Mouse (Mus musculus): ENCODE measurements around the gene Dop1a. TPM values are rescaled to one million over a fixed set of nuclear protein-coding genes. Genes with fewer than 3 reads are reported as not detected.

Gene Dop1a
- 17.9 and 18.5 TPM in 2 replicates for polyA plus RNA-seq (2014; fragmentation: Nextera tagmentation; extraction: Ambion mirVana)

GRCm38 (mm10) chr9:86466990-86467870, at the start of gene Dop1a:
Gene Dop1a, plus strand, starts transcription at chr9:86467154.
- ATAC-seq (replicated peaks; ENCODE audit: low FRiP score, low TSS enrichment, low read depth) = peak; percentile 93
- Histone ChIP-seq H3K4me1 (replicated peaks; ENCODE audit: control insufficient read depth, insufficient read depth, low read length) (peaks cover 7% of the 10 kb centered on the region; the same call in 1 of the 2 replicates), H3K36me3 (ENCODE audit: control insufficient read depth, insufficient read depth, low read length) (no peaks in the 10 kb centered on the region), H3K9ac (ENCODE audit: low read length) (peak within 1 kb of the TSS; percentile 77), H3K4me3 (ENCODE audit: low read depth, low read length) (peak within 1 kb of the TSS; percentile 80), H3K27me3 (replicated peaks; ENCODE audit: control insufficient read depth, insufficient read depth, low read length) (no peaks in the 10 kb centered on the region), H3K9me3 (ENCODE audit: control insufficient read depth, low read length) (no peaks in the 10 kb centered on the region), H3K27ac (ENCODE audit: low read depth) (peak within 1 kb of the TSS; percentile 64), H3K4me2 (ENCODE audit: low read length) (peak within 1 kb of the TSS; percentile 67)
- under 1% methylated on average over 86 of the region's 93 CpGs for WGBS
- peak; percentile 92 for DNase-seq (ENCODE audit: low spot score)

- Histone ChIP-seq H3K27ac (ENCODE audit: low read depth) (no peak overlapping the region), H3K4me1 (replicated peaks; ENCODE audit: control insufficient read depth, insufficient read depth, low read length) (no peaks in the 10 kb centered on the region), H3K4me2 (ENCODE audit: low read length) (no peak overlapping the region), H3K36me3 (ENCODE audit: control insufficient read depth, insufficient read depth, low read length) (no peaks in the 10 kb centered on the region), H3K9ac (ENCODE audit: low read length) (no peak overlapping the region), H3K27me3 (replicated peaks; ENCODE audit: control insufficient read depth, insufficient read depth, low read length) (no peaks in the 10 kb centered on the region), H3K9me3 (ENCODE audit: control insufficient read depth, low read length) (no peaks in the 10 kb centered on the region), H3K4me3 (ENCODE audit: low read depth, low read length) (no peak overlapping the region)
- ATAC-seq (replicated peaks; ENCODE audit: low FRiP score, low TSS enrichment, low read depth) (no peak), DNase-seq (ENCODE audit: low spot score) (no peak)
- 96% methylated on average over 1 of the region's 1 CpGs for WGBS
Observed at GRCm38 (mm10) chr9:86417971-86418370, 49.0 kb upstream of the Dop1a start.

- no peak overlapping the region for H3K27ac ChIP-seq (ENCODE audit: low read depth)
- WGBS = 77% methylated on average over 6 of the region's 6 CpGs
- ATAC-seq (replicated peaks; ENCODE audit: low FRiP score, low TSS enrichment, low read depth) = no peak
- no peak overlapping the region for H3K9ac ChIP-seq (ENCODE audit: low read length)
- DNase-seq (ENCODE audit: low spot score) = no peak
- H3K36me3 ChIP-seq (ENCODE audit: control insufficient read depth, insufficient read depth, low read length) = no peaks in the 10 kb centered on the region
- H3K4me2 ChIP-seq (ENCODE audit: low read length) = no peak overlapping the region
- H3K9me3 ChIP-seq (ENCODE audit: control insufficient read depth, low read length) = no peaks in the 10 kb centered on the region
- no peaks in the 10 kb centered on the region for H3K27me3 ChIP-seq (replicated peaks; ENCODE audit: control insufficient read depth, insufficient read depth, low read length)
- no peaks in the 10 kb centered on the region for H3K4me1 ChIP-seq (replicated peaks; ENCODE audit: control insufficient read depth, insufficient read depth, low read length)
- no peak overlapping the region for H3K4me3 ChIP-seq (ENCODE audit: low read depth, low read length)
Observed at GRCm38 (mm10) chr9:86419366-86419765, 47.6 kb upstream of the Dop1a start.

GRCm38 (mm10) chr9:86423331-86423730, 43.6 kb upstream of the Dop1a start:
- no peaks in the 10 kb centered on the region for H3K4me1 ChIP-seq (replicated peaks; ENCODE audit: control insufficient read depth, insufficient read depth, low read length)
- H3K27ac ChIP-seq (ENCODE audit: low read depth) = no peak overlapping the region
- 78% methylated on average over 4 of the region's 4 CpGs for WGBS
- H3K36me3 ChIP-seq (ENCODE audit: control insufficient read depth, insufficient read depth, low read length) = no peaks in the 10 kb centered on the region
- no peak for ATAC-seq (replicated peaks; ENCODE audit: low FRiP score, low TSS enrichment, low read depth)
- no peaks in the 10 kb centered on the region for H3K9me3 ChIP-seq (ENCODE audit: control insufficient read depth, low read length)
- no peaks in the 10 kb centered on the region for H3K27me3 ChIP-seq (replicated peaks; ENCODE audit: control insufficient read depth, insufficient read depth, low read length)
- no peak overlapping the region for H3K9ac ChIP-seq (ENCODE audit: low read length)
- H3K4me2 ChIP-seq (ENCODE audit: low read length) = no peak overlapping the region
- DNase-seq (ENCODE audit: low spot score) = no peak
- H3K4me3 ChIP-seq (ENCODE audit: low read depth, low read length) = no peak overlapping the region

- Histone ChIP-seq H3K27ac (ENCODE audit: low read depth) (no peak overlapping the region), H3K36me3 (ENCODE audit: control insufficient read depth, insufficient read depth, low read length) (no peaks in the 10 kb centered on the region), H3K27me3 (replicated peaks; ENCODE audit: control insufficient read depth, insufficient read depth, low read length) (no peaks in the 10 kb centered on the region), H3K4me2 (ENCODE audit: low read length) (no peak overlapping the region), H3K9ac (ENCODE audit: low read length) (no peak overlapping the region), H3K9me3 (ENCODE audit: control insufficient read depth, low read length) (no peaks in the 10 kb centered on the region), H3K4me3 (ENCODE audit: low read depth, low read length) (no peak overlapping the region), H3K4me1 (replicated peaks; ENCODE audit: control insufficient read depth, insufficient read depth, low read length) (no peaks in the 10 kb centered on the region)
- WGBS = 92% methylated on average over 3 of the region's 3 CpGs
- DNase-seq (ENCODE audit: low spot score) (no peak), ATAC-seq (replicated peaks; ENCODE audit: low FRiP score, low TSS enrichment, low read depth) (no peak)
Observed at GRCm38 (mm10) chr9:86435510-86435909, 31.4 kb upstream of the Dop1a start.

GRCm38 (mm10) chr9:86436608-86437007, 30.3 kb upstream of the Dop1a start:
- Histone ChIP-seq H3K4me2 (ENCODE audit: low read length) (no peak overlapping the region), H3K4me1 (replicated peaks; ENCODE audit: control insufficient read depth, insufficient read depth, low read length) (no peaks in the 10 kb centered on the region), H3K4me3 (ENCODE audit: low read depth, low read length) (no peak overlapping the region), H3K27me3 (replicated peaks; ENCODE audit: control insufficient read depth, insufficient read depth, low read length) (no peaks in the 10 kb centered on the region), H3K27ac (ENCODE audit: low read depth) (no peak overlapping the region), H3K9ac (ENCODE audit: low read length) (no peak overlapping the region), H3K36me3 (ENCODE audit: control insufficient read depth, insufficient read depth, low read length) (no peaks in the 10 kb centered on the region), H3K9me3 (ENCODE audit: control insufficient read depth, low read length) (no peaks in the 10 kb centered on the region)
- no peak for ATAC-seq (replicated peaks; ENCODE audit: low FRiP score, low TSS enrichment, low read depth)
- no peak for DNase-seq (ENCODE audit: low spot score)
- 98% methylated on average over 8 of the region's 8 CpGs for WGBS

GRCm38 (mm10) chr9:86438337-86439009, 28.5 kb upstream of the Dop1a start:
- H3K9ac ChIP-seq (ENCODE audit: low read length) = no peak overlapping the region
- 78% methylated on average over 11 of the region's 11 CpGs for WGBS
- H3K9me3 ChIP-seq (ENCODE audit: control insufficient read depth, low read length) = no peaks in the 10 kb centered on the region
- no peaks in the 10 kb centered on the region for H3K36me3 ChIP-seq (ENCODE audit: control insufficient read depth, insufficient read depth, low read length)
- H3K27me3 ChIP-seq (replicated peaks; ENCODE audit: control insufficient read depth, insufficient read depth, low read length) = no peaks in the 10 kb centered on the region
- ATAC-seq (replicated peaks; ENCODE audit: low FRiP score, low TSS enrichment, low read depth) = no peak
- no peak for DNase-seq (ENCODE audit: low spot score)
- no peak overlapping the region for H3K27ac ChIP-seq (ENCODE audit: low read depth)
- no peak overlapping the region for H3K4me3 ChIP-seq (ENCODE audit: low read depth, low read length)
- no peaks in the 10 kb centered on the region for H3K4me1 ChIP-seq (replicated peaks; ENCODE audit: control insufficient read depth, insufficient read depth, low read length)
- no peak overlapping the region for H3K4me2 ChIP-seq (ENCODE audit: low read length)

GRCm38 (mm10) chr9:86442248-86442647, 24.7 kb upstream of the Dop1a start:
- ATAC-seq (replicated peaks; ENCODE audit: low FRiP score, low TSS enrichment, low read depth) (peak; percentile 83), DNase-seq (ENCODE audit: low spot score) (peak; percentile 51)
- no peak overlapping the region for H3K27ac ChIP-seq (ENCODE audit: low read depth)
- H3K4me3 ChIP-seq (ENCODE audit: low read depth, low read length) = no peak overlapping the region
- H3K27me3 ChIP-seq (replicated peaks; ENCODE audit: control insufficient read depth, insufficient read depth, low read length) = no peaks in the 10 kb centered on the region
- H3K9ac ChIP-seq (ENCODE audit: low read length) = no peak overlapping the region
- H3K9me3 ChIP-seq (ENCODE audit: control insufficient read depth, low read length) = no peaks in the 10 kb centered on the region
- no peaks in the 10 kb centered on the region for H3K36me3 ChIP-seq (ENCODE audit: control insufficient read depth, insufficient read depth, low read length)
- H3K4me1 ChIP-seq (replicated peaks; ENCODE audit: control insufficient read depth, insufficient read depth, low read length) = no peaks in the 10 kb centered on the region
- WGBS = 63% methylated on average over 4 of the region's 4 CpGs
- no peak overlapping the region for H3K4me2 ChIP-seq (ENCODE audit: low read length)
